Mouse (Mus musculus) Patski (cell line): ENCODE results near the gene Cd82. TPM values are rescaled to one million over a fixed set of nuclear protein-coding genes. Genes with fewer than 3 reads are reported as not detected.

ENCODE experiments used
- ATAC-seq: fragments of 100-300 bp; one replicate; pipeline ENCODE4 v1.8.0; 2021
- CTCF ChIA-PET: fragments of 350-600 bp; sonication (Branson Sonifier 250); formaldehyde crosslinking; loops from one replicate; lab custom pipeline; 2022; ENCODE audit warnings: inconsistent platforms; lab: Charles Lee
- POLR2A ChIA-PET: fragments of 350-600 bp; sonication (Branson Sonifier 250); formaldehyde crosslinking; loops from one replicate; lab custom pipeline; 2022; ENCODE audit warnings: antibody characterized with exemption, inconsistent platforms; lab: Charles Lee
- DNase-seq: peaks from one replicate; pipeline ENCODE4 v3.0.0-alpha.2; 2011; ENCODE audit warnings: low read depth, low spot score
- H3K27me3 ChIP-seq: fragments of 371-371 bp; one replicate; pipeline ENCODE4 v1.5.1; 2021
- CTCF ChIP-seq: fragments of 100-300 bp; IDR thresholded peaks from one replicate; pipeline ENCODE4 v1.5.1; 2021
- in situ Hi-C: fragments of 300-500 bp; cut with MboI; formaldehyde crosslinking; loops from 3 replicates; pipeline ENCODE4 v1.11.1; 2018; ENCODE audit warnings: low pct_unique_long_range_greater_than_20kb, mixed read lengths
- polyA plus RNA-seq: library from polyadenylated mRNA; unstranded; gene quantifications from one replicate; pipeline ENCODE4 v1.2.3, GENCODE M21; 2021

The Cd82 gene
- 63.2 TPM for polyA plus RNA-seq

DNA sequence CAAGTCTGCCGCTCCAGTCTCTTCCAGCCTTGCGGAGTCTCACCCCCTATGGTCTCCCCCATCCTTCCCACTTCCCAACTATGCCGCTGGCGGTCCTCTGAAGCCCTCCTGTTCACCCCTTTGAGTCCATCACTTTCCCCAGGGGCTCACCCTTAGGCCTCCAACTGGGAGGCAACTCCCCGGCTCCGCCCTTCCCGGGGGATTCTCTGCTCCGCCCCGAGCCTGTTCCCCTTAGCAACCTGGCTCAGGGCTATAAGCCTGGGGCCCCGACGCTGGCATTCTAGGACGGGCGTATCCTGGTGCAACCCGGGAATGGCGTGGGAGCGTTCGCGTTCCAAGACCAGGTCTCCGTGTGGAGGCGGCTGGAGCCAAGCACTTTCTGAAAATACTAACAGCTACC is at the start of gene Cd82:
TSS of gene Cd82 (minus strand) at position 381 of the 400 bp plus-strand sequence.
- POLR2A ChIA-PET = no interaction called here
- in situ Hi-C loops = no loop called here
- no peak for TF ChIP-seq CTCF
- DNase-seq (no peak), ATAC-seq (no peak)
- H3K27me3 ChIP-seq = no peaks in the 10 kb centered on the region
- CTCF ChIA-PET = interaction anchor here (1.5 to 10.1 kb wide), 6 partner anchors 8 to 360 kb away, joined by 3 to 52 read pairs (median 8); partner anchors contain the start of gene Ext2

DNA sequence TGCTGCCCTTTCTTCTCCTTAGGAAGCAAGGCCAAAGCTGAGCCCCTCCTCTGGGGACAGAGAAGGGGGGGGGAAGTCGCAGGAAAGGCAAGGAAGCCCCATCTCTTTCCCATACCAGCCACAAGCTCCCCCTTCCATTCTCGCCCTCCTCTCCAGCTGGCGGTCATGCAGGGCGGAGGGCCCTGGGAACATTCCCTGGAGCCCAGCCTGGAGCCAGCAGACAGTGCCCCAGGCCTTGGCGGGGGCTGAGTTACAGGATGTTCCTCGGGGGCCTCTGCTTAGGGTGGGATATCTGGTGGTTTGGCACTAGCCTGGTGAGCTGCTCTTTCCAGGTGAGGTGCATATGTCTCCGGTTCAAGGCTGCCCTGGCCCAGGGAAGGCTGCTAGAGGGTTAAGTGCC is 49.2 kb upstream of the Cd82 start:
- H3K27me3 ChIP-seq = no peaks in the 10 kb centered on the region
- no peak for DNase-seq
- ATAC-seq = no peak
- in situ Hi-C loops = no loop called here
- TF ChIP-seq CTCF = no peak
- POLR2A ChIA-PET = no interaction called here
- CTCF ChIA-PET = no interaction called here

DNA sequence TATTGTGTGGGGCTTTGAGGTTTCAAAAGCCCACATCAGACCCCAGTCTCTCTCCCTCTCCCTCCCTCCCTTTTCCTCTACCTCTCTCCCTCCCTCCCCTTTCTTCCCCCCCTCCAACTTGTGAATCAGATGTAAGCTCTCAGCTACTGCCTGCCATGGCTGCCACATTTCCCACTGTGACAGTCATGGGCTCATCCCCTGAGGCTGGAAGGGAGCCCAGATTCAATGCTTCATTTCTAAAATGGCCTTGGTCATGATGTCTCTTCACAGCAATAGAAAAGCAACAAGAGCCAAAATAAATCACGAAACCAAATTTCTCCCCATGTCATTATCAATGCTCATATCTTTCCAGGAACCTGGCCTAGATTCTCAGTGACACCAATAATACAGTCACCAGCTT is 47.9 kb upstream of the Cd82 start:
- POLR2A ChIA-PET = interaction anchor here (0.6 kb wide), 1 partner anchor 24 kb away, joined by 4 read pairs; no protein-coding TSS in a partner anchor
- CTCF ChIA-PET = no interaction called here
- DNase-seq = no peak
- TF ChIP-seq CTCF = no peak
- in situ Hi-C loops = no loop called here
- no peak for ATAC-seq
- H3K27me3 ChIP-seq = no peaks in the 10 kb centered on the region

DNA sequence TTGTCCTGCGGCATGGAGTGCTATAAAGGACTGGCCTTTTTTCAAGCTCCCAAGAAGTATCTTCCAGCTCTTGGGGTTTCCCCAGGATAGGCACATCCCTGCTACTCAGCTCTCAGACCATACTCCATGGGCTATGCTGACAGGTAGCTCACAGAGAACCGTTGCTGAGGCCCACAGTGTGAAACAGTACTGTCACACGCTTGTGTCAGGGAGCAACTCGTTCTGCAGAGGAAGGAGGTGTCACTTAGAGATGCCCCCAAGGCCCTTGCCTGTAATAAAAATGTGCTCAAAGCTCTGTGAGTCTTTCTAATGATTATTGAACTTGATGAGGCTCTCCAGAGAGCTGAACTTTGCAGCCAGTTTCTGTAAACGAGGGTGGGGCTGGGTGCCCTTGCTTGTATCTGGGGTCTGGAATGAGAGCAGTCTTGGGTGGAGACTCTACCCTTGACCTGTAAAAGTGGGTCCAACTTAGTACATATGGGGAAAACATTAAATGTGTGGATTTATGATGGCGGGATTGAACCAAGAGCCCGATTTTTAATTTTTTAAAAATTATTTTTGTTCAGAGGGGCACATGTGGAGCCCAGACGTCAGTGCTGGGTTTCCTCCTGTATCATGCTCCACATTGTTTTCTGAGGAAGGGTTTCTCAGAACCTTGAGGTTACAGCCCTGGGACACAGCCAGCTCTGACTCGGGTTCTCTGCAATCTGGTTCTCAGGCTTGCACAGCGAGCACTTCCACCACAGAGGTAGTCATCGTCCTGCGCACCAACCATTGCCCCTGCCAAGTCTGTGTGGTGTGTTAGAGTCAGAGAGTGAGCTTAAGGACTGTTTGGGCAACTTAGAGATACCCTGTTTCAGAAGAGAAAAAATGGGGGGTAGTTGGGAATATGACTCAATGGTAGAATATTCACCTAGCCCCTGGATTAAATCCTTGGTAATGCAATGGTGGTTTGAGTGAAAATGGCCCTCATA is 47.1 kb upstream of the Cd82 start:
- ChIA-PET CTCF (no interaction called here), POLR2A (no interaction called here)
- in situ Hi-C loops = no loop called here
- TF ChIP-seq CTCF = no peak
- DNase-seq (no peak), ATAC-seq (no peak)
- peaks cover 1% of the 10 kb centered on the region for H3K27me3 ChIP-seq

DNA sequence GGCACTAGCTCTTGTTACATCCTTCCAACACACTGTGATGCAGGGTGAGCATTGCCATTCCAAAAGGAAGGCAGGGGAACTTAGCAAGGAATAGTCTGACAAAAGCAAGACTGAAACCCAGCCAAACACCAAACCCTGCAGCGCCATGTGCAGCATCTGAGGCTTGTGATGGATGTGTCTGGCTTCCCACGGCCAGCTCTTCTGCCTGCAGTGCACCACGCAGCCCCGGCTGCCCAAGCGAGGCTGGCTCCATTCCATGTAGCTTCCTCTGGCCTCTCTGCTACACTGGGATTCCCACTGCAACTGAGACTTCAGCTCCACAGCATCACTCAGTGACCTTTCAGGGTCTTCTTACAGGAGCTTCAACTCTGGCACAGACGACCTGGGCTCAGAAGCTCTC is 42.2 kb upstream of the Cd82 start:
- ATAC-seq (no peak), DNase-seq (no peak)
- in situ Hi-C loops = no loop called here
- no peak for TF ChIP-seq CTCF
- H3K27me3 ChIP-seq = peaks cover 11% of the 10 kb centered on the region
- POLR2A ChIA-PET = interaction anchor here (0.7 kb wide), 1 partner anchor 41 kb away, joined by 6 read pairs; no protein-coding TSS in a partner anchor
- CTCF ChIA-PET = interaction anchor here (1.2 kb wide), 1 partner anchor 20 kb away, joined by 3 read pairs; no protein-coding TSS in a partner anchor

DNA sequence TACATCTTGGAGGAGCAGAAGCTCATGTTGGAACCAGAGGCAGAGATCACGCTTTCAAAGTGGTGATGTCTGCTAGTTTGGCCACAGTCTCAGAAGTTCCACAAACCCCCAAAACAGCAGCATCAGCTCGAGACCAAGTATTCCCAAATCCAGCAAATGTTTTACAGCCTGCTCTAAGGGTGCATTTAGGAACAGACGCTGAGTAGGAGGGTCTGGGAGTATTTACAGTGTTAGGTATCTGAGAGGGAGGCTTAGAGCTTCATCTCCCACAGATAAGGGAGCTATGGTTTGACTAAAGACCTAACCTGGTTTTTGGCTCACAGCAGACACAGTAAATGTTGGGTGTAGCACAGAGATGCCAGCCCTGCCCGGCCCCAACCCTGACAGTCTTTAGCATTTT is 40.4 kb upstream of the Cd82 start:
- peaks cover 11% of the 10 kb centered on the region for H3K27me3 ChIP-seq
- no peak for ATAC-seq
- ChIA-PET CTCF (no interaction called here), POLR2A (no interaction called here)
- TF ChIP-seq CTCF = no peak
- in situ Hi-C loops = no loop called here
- no peak for DNase-seq

DNA sequence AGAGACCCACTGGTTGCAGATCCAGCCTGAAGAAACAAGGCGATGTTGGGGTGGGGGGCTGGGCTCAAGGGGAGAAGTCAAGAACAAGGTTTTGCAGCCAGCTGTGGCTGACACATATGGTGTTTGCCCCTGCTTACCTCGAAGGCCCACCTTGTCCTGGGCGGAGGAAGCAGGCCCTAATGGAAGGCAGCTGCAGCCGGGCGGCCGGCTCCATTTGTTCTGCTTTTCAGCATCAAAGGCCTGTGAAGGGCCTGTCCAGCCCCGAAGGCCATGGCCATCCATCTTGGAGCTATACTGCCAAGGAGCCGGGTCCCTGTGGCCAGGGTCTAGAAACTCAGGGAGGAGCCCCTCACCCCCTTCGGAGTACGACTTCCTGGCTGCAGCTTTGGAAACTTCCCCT is 38.4 kb upstream of the Cd82 start:
- TF ChIP-seq CTCF = no peak
- ATAC-seq (no peak), DNase-seq (no peak)

DNA sequence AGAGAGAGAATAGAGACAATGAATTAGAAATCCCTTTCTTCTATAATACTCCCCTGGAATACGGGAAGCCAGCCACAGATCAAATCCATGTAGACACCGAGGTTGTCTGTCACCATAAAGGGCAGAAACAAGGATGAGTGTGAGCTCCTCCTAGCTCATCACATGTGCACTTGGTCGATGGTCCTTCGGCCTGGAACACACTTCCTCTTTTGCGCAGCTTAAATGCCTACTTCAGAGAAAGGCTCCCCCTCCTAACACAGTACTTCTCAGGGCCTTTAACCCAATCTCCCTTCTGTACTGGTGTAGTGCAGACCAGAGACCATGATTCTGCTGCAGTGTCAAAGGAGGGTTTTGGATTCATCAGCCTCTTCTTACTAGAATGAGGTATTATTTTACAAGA is 34.3 kb upstream of the Cd82 start:
- POLR2A ChIA-PET = no interaction called here
- CTCF ChIA-PET = no interaction called here
- DNase-seq (no peak), ATAC-seq (no peak)
- peaks cover 9% of the 10 kb centered on the region for H3K27me3 ChIP-seq
- TF ChIP-seq CTCF = no peak
- in situ Hi-C loops = loop anchor here (25.0 kb wide), 1 partner anchor 610 kb away; no protein-coding TSS in a partner anchor

More for the DNA sequence above, 38.4 kb upstream of the Cd82 start:
- in situ Hi-C loops = no loop called here
- CTCF ChIA-PET = no interaction called here
- peaks cover 11% of the 10 kb centered on the region for H3K27me3 ChIP-seq
- POLR2A ChIA-PET = no interaction called here

DNA sequence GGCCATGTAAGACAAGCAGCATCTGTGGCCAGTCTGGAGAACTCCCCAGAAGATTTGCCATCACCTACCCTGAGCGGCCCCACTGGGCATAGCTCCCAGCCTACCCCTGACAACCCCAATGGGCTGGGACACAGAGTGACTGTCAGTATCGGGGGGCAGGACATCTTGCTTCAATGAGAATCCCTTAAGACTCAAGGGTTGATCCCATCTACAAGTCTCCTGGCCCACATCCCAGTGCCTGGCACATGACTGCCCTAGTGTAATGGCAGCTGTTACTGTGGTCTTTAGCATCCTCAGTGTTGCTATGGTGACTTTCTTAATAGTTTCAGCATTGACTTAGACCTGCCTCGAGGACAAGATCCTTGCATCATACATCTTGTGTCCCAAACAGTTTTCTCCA is 32.2 kb upstream of the Cd82 start:
- POLR2A ChIA-PET = no interaction called here
- DNase-seq = no peak
- peaks cover 6% of the 10 kb centered on the region for H3K27me3 ChIP-seq
- CTCF ChIA-PET = interaction anchor here (1.3 kb wide), 1 partner anchor 22 kb away, joined by 3 read pairs; no protein-coding TSS in a partner anchor
- in situ Hi-C loops = loop anchor here (25.0 kb wide), 1 partner anchor 608 kb away; no protein-coding TSS in a partner anchor
- TF ChIP-seq CTCF = no peak
- ATAC-seq = no peak

DNA sequence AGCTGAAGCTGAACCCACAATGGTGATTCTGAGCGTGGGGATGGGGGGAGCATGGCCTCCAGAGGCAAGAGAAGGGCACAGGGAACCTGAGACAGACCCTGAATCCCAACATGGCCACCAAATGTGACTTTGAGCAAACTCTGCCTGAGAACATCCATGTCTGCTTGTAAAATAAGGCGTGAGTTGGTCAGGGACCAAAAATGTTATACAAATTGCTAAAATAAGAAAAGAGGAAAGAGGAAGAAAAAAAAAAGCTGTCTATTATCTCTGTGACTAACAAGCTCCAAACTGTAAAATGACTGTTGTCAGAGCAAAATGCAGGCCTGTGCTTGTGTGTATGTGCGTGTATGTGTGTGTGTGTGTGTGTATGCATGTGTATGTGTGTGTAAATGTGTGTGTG is 30.6 kb upstream of the Cd82 start:
- CTCF ChIA-PET = no interaction called here

DNA sequence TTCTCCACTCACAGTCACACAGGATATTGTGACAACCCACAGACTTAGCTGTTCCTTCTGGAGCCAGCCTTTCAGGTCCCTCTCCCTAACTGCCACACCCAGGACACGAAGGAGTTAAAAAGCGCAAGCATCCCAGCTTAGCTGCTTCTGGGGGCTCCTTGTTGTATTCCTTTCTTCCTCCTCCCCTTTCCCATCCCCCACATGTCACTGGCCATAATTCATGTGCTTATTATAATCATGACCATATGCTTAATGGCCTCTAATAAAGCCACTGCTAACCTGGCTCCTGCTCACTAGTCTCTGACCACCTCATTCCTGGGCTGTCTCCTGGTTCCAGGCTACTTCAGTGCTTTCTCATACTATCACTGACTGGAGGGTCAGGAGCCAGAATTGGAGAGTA is 27.6 kb upstream of the Cd82 start:
- ChIA-PET POLR2A (no interaction called here), CTCF (no interaction called here)
- ATAC-seq (no peak), DNase-seq (no peak)
- peaks cover 18% of the 10 kb centered on the region for H3K27me3 ChIP-seq
- no peak for TF ChIP-seq CTCF
- in situ Hi-C loops = loop anchor here (25.0 kb wide), 1 partner anchor 603 kb away; no protein-coding TSS in a partner anchor

More for the DNA sequence above, 30.6 kb upstream of the Cd82 start:
- peaks cover 13% of the 10 kb centered on the region for H3K27me3 ChIP-seq
- TF ChIP-seq CTCF = no peak
- in situ Hi-C loops = loop anchor here (25.0 kb wide), 1 partner anchor 606 kb away; no protein-coding TSS in a partner anchor
- no peak for ATAC-seq
- DNase-seq = no peak
- POLR2A ChIA-PET = no interaction called here
